Mouse (Mus musculus): Measurements from ENCODE around the gene Olfr1258.
"Not testable (repeated sequence)": the region's sequence is repeated elsewhere in the genome, so short reads cannot be mapped to it uniquely, and the experiment has no call there.

Gene Olfr1258

GRCm38 (mm10) chr2:89927009-89927408 is at the start of gene Olfr1258:
Gene Olfr1258 (plus strand): TSS chr2:89927309.
- no peak for DNase-seq (ENCODE audit: extremely low spot score, low read depth, low spot score)

DNA sequence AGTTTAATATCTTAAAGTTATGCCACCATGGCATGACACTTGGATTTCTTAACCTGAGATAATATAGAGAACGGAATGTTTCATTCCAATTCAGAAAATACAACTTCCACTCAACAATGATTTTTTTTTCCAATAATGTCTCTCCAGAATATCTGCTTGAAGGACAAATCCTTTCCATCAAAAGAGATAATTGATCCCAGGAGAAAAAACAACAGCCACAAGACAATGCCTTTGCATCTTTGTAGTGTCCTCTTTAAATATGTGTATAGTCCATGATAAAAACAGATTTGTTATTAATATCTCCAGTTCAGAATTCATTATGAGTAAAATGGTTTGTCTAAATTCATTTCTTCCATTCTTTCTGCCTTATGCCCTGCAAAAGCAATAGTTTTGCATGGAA is 49.0 kb upstream of the Olfr1258 start, which contains the start of gene Olfr1257:
Gene Olfr1257 (plus strand): TSS at position 301 of the 400 bp plus-strand sequence.
- no peak for DNase-seq (ENCODE audit: extremely low spot score, low read depth, low spot score)

DNA sequence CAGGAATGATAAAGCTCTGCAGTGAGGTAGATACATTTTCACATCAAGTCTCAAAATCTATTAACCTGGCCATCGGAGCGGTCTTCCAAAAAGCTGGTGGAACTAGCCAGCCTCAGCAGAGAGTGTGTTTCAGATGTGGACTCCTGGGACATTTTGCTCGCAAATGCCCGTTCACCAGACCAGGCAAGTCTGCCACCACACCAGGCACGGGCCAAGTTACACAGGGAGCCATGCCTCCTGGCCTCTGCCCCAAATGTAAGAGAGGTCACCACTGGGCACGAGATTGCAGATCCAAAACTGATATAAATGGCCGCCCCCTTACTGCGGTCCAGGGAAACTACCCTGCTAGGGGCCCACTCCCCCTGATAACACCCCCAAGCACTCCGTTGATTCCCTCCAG is 14.5 kb upstream of the Olfr1258 start:
- DNase-seq (ENCODE audit: extremely low spot score, low read depth, low spot score) = not testable (repeated sequence)

DNA sequence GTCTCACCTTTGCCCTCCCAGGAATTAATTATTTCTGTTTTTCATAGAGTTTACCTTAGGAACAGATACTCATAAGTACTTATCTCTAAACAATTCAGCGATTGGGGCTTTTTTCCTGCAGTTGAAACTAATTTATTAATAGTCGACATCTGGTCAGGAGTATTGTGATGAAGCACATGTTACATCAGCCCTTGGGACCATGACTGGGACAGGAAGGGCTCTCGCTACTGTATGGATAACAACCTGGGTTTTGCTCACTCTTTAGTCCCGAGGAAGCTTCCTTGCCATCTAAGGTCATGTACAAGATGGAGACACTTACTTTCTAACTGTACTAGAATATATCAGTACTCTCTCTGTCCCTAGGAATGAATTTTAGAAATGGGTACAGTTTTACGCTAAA is 21.5 kb downstream of the Olfr1258 start, which contains the start of gene Olfr1259:
Gene Olfr1259 (minus strand): TSS at position 101 of the 400 bp plus-strand sequence.
- DNase-seq (ENCODE audit: extremely low spot score, low read depth, low spot score) = no peak

DNA sequence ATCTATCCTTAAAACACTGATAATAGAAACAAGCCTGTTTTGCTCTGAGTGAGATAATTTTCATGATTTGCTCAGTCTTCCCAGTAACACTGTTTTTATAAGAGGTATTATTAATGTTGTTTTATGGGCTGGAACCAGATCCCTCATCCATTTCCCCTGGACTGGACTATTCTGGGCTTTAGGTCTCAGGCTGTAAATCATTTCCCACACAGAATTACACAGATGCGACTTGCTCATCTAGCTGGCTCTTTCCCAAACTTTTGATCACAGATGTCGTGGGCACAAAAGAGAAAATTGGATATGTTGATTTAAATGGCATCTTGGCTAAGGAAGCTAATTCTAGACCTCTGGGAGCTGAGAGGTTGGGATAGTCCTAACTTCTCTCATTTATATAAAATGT is 47.1 kb downstream of the Olfr1258 start, which contains the start of gene Olfr1260:
Gene Olfr1260 (plus strand): TSS at position 157 of the 400 bp plus-strand sequence.
- DNase-seq (ENCODE audit: extremely low spot score, low read depth, low spot score) = no peak

GRCm38 (mm10) chr2:89977709-89978108 is 50.6 kb downstream of the Olfr1258 start:
- no peak for DNase-seq (ENCODE audit: extremely low spot score, low read depth, low spot score)
